ENCODE assay signal across 8 mouse cellular contexts in the genomic region with DNA sequence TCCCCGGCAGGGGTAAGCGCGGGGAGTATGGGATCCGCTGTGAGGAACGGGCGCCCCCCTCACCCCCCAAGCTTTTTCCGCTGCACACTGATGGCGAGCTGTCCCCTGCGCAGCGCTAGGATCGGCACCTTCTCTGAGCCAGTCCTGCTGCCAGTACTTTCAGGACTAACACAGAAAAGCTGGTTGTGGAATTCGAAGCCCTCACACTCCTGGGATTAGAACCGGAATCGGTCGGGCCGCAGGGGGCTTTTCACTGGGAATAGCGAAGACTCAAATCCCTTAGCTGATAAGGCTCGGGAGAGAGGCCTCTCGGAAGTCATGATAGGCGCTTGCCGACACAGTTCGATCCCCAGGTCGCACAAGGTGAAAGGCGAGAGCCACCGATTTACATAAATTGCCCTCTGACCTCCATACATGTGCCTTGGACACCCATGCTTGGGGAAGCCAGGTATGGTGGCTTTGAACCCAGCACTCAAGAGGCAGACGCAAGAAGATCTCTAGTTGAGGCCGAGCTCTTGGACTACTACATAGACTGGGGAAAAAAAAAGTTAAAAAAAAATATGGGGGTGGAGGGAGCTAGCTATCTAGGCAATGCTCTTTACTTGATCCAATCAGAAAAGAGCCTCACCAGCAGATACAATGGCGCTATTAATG. TPM values are rescaled to one million over a fixed set of nuclear protein-coding genes. Genes with fewer than 3 reads are reported as not detected.
DNase-seq lines count a peak whose midpoint lies in the region; ATAC-seq lines count a peak whose summit lies in the region.

No protein-coding gene starts in this region.

- H3K27ac ChIP-seq in heart, embryonic 12.5 days (ENCODE audit: poor library complexity, severe bottlenecking): peak overlapping the region; percentile 24; the same call in 1 of the 2 replicates
- no peak overlapping the region for H3K27ac ChIP-seq in forebrain, embryonic 11.5 days (ENCODE audit: low read depth, low read length)
- H3K27ac ChIP-seq in liver, embryonic 15.5 days (replicated peaks): peak overlapping the region; percentile 80

- peak overlapping the region; percentile 94 for H3K4me2 ChIP-seq in heart, embryonic 12.5 days
- H3K4me2 ChIP-seq in forebrain, embryonic 11.5 days (ENCODE audit: low read depth, low read length, severe bottlenecking): peak overlapping the region; percentile 76
- H3K4me2 ChIP-seq in liver, embryonic 15.5 days: peak overlapping the region; percentile 76

- WGBS in heart, embryonic 12.5 days: 6% methylated on average over 28 of the region's 28 CpGs
- WGBS in forebrain, embryonic 11.5 days: 5% methylated on average over 28 of the region's 28 CpGs
- WGBS in liver, embryonic 15.5 days (ENCODE audit: insufficient replicate concordance): 4% methylated on average over 28 of the region's 28 CpGs

- peaks cover 41% of the 10 kb centered on the region for H3K27me3 ChIP-seq in heart, embryonic 12.5 days (replicated peaks)
- peaks cover 6% of the 10 kb centered on the region for H3K27me3 ChIP-seq in forebrain, embryonic 11.5 days (ENCODE audit: control insufficient read depth, insufficient read depth, low read length)
- H3K27me3 ChIP-seq in liver, embryonic 15.5 days: peaks cover 55% of the 10 kb centered on the region

- peak overlapping the region; percentile 67 for H3K4me3 ChIP-seq in heart, embryonic 12.5 days
- peak overlapping the region; percentile 48 for H3K4me3 ChIP-seq in forebrain, embryonic 11.5 days (ENCODE audit: low read depth, low read length)
- peak overlapping the region; percentile 57 for H3K4me3 ChIP-seq in liver, embryonic 15.5 days (replicated peaks)

- H3K36me3 ChIP-seq in heart, embryonic 12.5 days: no peaks in the 10 kb centered on the region
- no peaks in the 10 kb centered on the region for H3K36me3 ChIP-seq in forebrain, embryonic 11.5 days (ENCODE audit: control insufficient read depth, insufficient read depth, low read length)
- H3K36me3 ChIP-seq in liver, embryonic 15.5 days (replicated peaks): no peaks in the 10 kb centered on the region

- H3K9me3 ChIP-seq in heart, embryonic 12.5 days (replicated peaks): no peaks in the 10 kb centered on the region
- H3K9me3 ChIP-seq in forebrain, embryonic 11.5 days (ENCODE audit: control insufficient read depth, low read length): no peaks in the 10 kb centered on the region
- no peaks in the 10 kb centered on the region for H3K9me3 ChIP-seq in liver, embryonic 15.5 days (replicated peaks)

- intact Hi-C loops in heart, postnatal 25 days (cut with DNase I): loop anchor here (2.0 to 10.0 kb wide), 2 partner anchors 39 to 299 kb away; no protein-coding TSS in a partner anchor

- ATAC-seq in heart, embryonic 12.5 days (ENCODE audit: insufficient number of reproducible peaks, low FRiP score): no peak
- ATAC-seq in forebrain, embryonic 11.5 days (replicated peaks; ENCODE audit: low FRiP score): peak; percentile 30; the same call in 1 of the 2 replicates
- peak; percentile 4; the same call in 1 of the 2 replicates for ATAC-seq in liver, embryonic 15.5 days (ENCODE audit: insufficient read depth)

- 0 out of 2 replicates have a peak, but pooled peaks cover 12% of the 10 kb centered on the region for H3K4me1 ChIP-seq in heart, embryonic 12.5 days (replicated peaks)
- peaks cover 3% of the 10 kb centered on the region; the same call in 1 of the 2 replicates for H3K4me1 ChIP-seq in forebrain, embryonic 11.5 days (replicated peaks; ENCODE audit: control insufficient read depth, insufficient read depth, low read length)
- H3K4me1 ChIP-seq in liver, embryonic 15.5 days (replicated peaks): peaks cover 42% of the 10 kb centered on the region

- DNase-seq in heart, postnatal 25 days (ENCODE audit: low spot score): no peak
- DNase-seq in CD4-positive helper T cell, adult 2 months (ENCODE audit: low read depth, low spot score): peak; percentile 67
- no peak for DNase-seq in forebrain, embryonic 11.5 days (ENCODE audit: low spot score)
- DNase-seq in left cerebral cortex, adult 8-10 months (ENCODE audit: low spot score in 2 of 2): no peak
- DNase-seq in ovary, postnatal 14 days (ENCODE audit: low spot score): no peak
- DNase-seq in adrenal gland, postnatal 36 days: no peak

- H3K9ac ChIP-seq in heart, embryonic 12.5 days: peak overlapping the region; percentile 67
- peak overlapping the region; percentile 56 for H3K9ac ChIP-seq in forebrain, embryonic 11.5 days (ENCODE audit: low read length)
- peak overlapping the region; percentile 52 for H3K9ac ChIP-seq in liver, embryonic 15.5 days

RNA-seq across cellular contexts. Expression of a gene that starts 6.2 kb away (rescaled TPM):
- 15.8 and 16.0 TPM in 2 replicates for polyA plus RNA-seq in heart, embryonic 12.5 days (2016; fragmentation: Nextera tagmentation; extraction: Ambion mirVana)
- 10 to 100 TPM; 33.0 to 41.0 TPM for total RNA-seq in heart, postnatal 25 days (2021)
- polyA plus RNA-seq in forebrain, embryonic 11.5 days (2014; fragmentation: Nextera tagmentation; extraction: Ambion mirVana): 11.4 and 11.5 TPM in 2 replicates
- 15.0 and 17.5 TPM in 2 replicates for polyA plus RNA-seq in liver, embryonic 15.5 days (2015; fragmentation: Nextera tagmentation; extraction: Ambion mirVana)
- 10 to 100 TPM; 34.6 to 56.0 (median 46.5) TPM for total RNA-seq in left cerebral cortex, adult 8-10 months (2022)
- total RNA-seq in adrenal gland, postnatal 36 days (2021): 100 to 1,000 TPM in 1 of 2 experiments, 10 to 100 TPM in 1; 52.5 to 126 TPM

RNA-seq across cellular contexts. Expression of a gene that starts 7.1 kb away (rescaled TPM):
- not detected in 2 replicates for polyA plus RNA-seq in heart, embryonic 12.5 days (2016; fragmentation: Nextera tagmentation; extraction: Ambion mirVana)
- total RNA-seq in heart, postnatal 25 days (2021): not detected
- polyA plus RNA-seq in forebrain, embryonic 11.5 days (2014; fragmentation: Nextera tagmentation; extraction: Ambion mirVana): not detected in 2 replicates
- not detected in 2 replicates for polyA plus RNA-seq in liver, embryonic 15.5 days (2015; fragmentation: Nextera tagmentation; extraction: Ambion mirVana)
- not detected for total RNA-seq in left cerebral cortex, adult 8-10 months (2022)
- not detected for total RNA-seq in adrenal gland, postnatal 36 days (2021)

RNA-seq across cellular contexts. Expression of a gene that starts 25.7 kb away (rescaled TPM):
- not detected in 2 replicates for polyA plus RNA-seq in heart, embryonic 12.5 days (2016; fragmentation: Nextera tagmentation; extraction: Ambion mirVana)
- total RNA-seq in heart, postnatal 25 days (2021): not detected
- not detected in 2 replicates for polyA plus RNA-seq in forebrain, embryonic 11.5 days (2014; fragmentation: Nextera tagmentation; extraction: Ambion mirVana)
- polyA plus RNA-seq in liver, embryonic 15.5 days (2015; fragmentation: Nextera tagmentation; extraction: Ambion mirVana): not detected in 2 replicates
- not detected for total RNA-seq in left cerebral cortex, adult 8-10 months (2022)
- total RNA-seq in adrenal gland, postnatal 36 days (2021): not detected

RNA-seq across cellular contexts. Expression of a gene that starts 37.1 kb away (rescaled TPM):
- polyA plus RNA-seq in heart, embryonic 12.5 days (2016; fragmentation: Nextera tagmentation; extraction: Ambion mirVana): 0.31 TPM in 1 of 2 replicates, not detected in the other
- not detected for total RNA-seq in heart, postnatal 25 days (2021)
- polyA plus RNA-seq in forebrain, embryonic 11.5 days (2014; fragmentation: Nextera tagmentation; extraction: Ambion mirVana): not detected in 2 replicates
- polyA plus RNA-seq in liver, embryonic 15.5 days (2015; fragmentation: Nextera tagmentation; extraction: Ambion mirVana): 4.2 and 30.4 TPM in 2 replicates
- total RNA-seq in left cerebral cortex, adult 8-10 months (2022): not detected
- total RNA-seq in adrenal gland, postnatal 36 days (2021): not detected

RNA-seq across cellular contexts. Expression of a gene that starts 52.0 kb away (rescaled TPM):
- polyA plus RNA-seq in heart, embryonic 12.5 days (2016; fragmentation: Nextera tagmentation; extraction: Ambion mirVana): 0.15 and 0.33 TPM in 2 replicates
- total RNA-seq in heart, postnatal 25 days (2021): not detected
- polyA plus RNA-seq in forebrain, embryonic 11.5 days (2014; fragmentation: Nextera tagmentation; extraction: Ambion mirVana): 0.84 and 1.5 TPM in 2 replicates
- 0.06 and 0.10 TPM in 2 replicates for polyA plus RNA-seq in liver, embryonic 15.5 days (2015; fragmentation: Nextera tagmentation; extraction: Ambion mirVana)
- total RNA-seq in left cerebral cortex, adult 8-10 months (2022): 1 to 10 TPM; 4.0 to 6.1 (median 5.3) TPM
- total RNA-seq in adrenal gland, postnatal 36 days (2021): 1 to 10 TPM; 1.3 to 1.8 TPM
